Mouse (Mus musculus): Measurements from ENCODE around the gene Dppa2. TPM values are rescaled to one million over a fixed set of nuclear protein-coding genes. Genes with fewer than 3 reads are reported as not detected.

Gene Dppa2
- total RNA-seq, 2 experiments from 2014 or later = not detected

GRCm38 (mm10) chr16:48328420-48328819 lies 24.7 kb downstream of the Dppa2 start:
- no peak for DNase-seq (ENCODE audit: low spot score in 2 of 2)
- intact Hi-C loops (cut with DNase I) = no loop called here

- intact Hi-C loops (cut with DNase I) = no loop called here
- no peak for DNase-seq (ENCODE audit: low spot score in 2 of 2)
These were observed 28.1 kb downstream of the Dppa2 start for GRCm38 (mm10) chr16:48331822-48332221.

- intact Hi-C loops (cut with DNase I) = no loop called here
- DNase-seq (ENCODE audit: low spot score in 2 of 2) = no peak
These were observed 31.6 kb downstream of the Dppa2 start for GRCm38 (mm10) chr16:48335326-48335725.

GRCm38 (mm10) chr16:48344193-48344592 lies 40.5 kb downstream of the Dppa2 start:
- DNase-seq (ENCODE audit: low spot score in 2 of 2) = no peak
- intact Hi-C loops (cut with DNase I) = no loop called here

GRCm38 (mm10) chr16:48347246-48347645 lies 43.5 kb downstream of the Dppa2 start:
- intact Hi-C loops (cut with DNase I) = no loop called here
- no peak for DNase-seq (ENCODE audit: low spot score in 2 of 2)

GRCm38 (mm10) chr16:48355716-48356115 lies 52.0 kb downstream of the Dppa2 start:
- no peak for DNase-seq (ENCODE audit: low spot score in 2 of 2)
- intact Hi-C loops (cut with DNase I) = no loop called here

GRCm38 (mm10) chr16:48356417-48356816 lies 52.7 kb downstream of the Dppa2 start:
- intact Hi-C loops (cut with DNase I) = no loop called here
- no peak for DNase-seq (ENCODE audit: low spot score in 2 of 2)

GRCm38 (mm10) chr16:48360887-48361286 lies 57.2 kb downstream of the Dppa2 start:
- intact Hi-C loops (cut with DNase I) = no loop called here
- DNase-seq (ENCODE audit: low spot score in 2 of 2) = peak; percentile 12 to 85

GRCm38 (mm10) chr16:48366801-48367200 lies 63.1 kb downstream of the Dppa2 start:
- intact Hi-C loops (cut with DNase I) = no loop called here
- DNase-seq (ENCODE audit: low spot score in 2 of 2) = no peak

GRCm38 (mm10) chr16:48368096-48368495 lies 64.4 kb downstream of the Dppa2 start:
- intact Hi-C loops (cut with DNase I) = no loop called here
- DNase-seq (ENCODE audit: low spot score in 2 of 2) = no peak

Other genes with a start within 250 kb of the Dppa2 start
- gene Dppa4, start 20.2 kb upstream of the Dppa2 start, total RNA-seq (2021) = not detected
- not detected for gene Gm5485, start 108.5 kb downstream of the Dppa2 start, total RNA-seq (2021)
- under 1 TPM in 1 of 2 experiments, not detected in 1; 0.18 TPM for gene Morc1, start 127.3 kb downstream of the Dppa2 start, total RNA-seq (2021)